Mouse (Mus musculus): Measurements from ENCODE around the gene Mapk14. TPM values are rescaled to one million over a fixed set of nuclear protein-coding genes. Genes with fewer than 3 reads are reported as not detected.

Mapk14 gene
- polyA plus RNA-seq, 1 experiment from 2014 or later, result 30.8 TPM

DNA sequence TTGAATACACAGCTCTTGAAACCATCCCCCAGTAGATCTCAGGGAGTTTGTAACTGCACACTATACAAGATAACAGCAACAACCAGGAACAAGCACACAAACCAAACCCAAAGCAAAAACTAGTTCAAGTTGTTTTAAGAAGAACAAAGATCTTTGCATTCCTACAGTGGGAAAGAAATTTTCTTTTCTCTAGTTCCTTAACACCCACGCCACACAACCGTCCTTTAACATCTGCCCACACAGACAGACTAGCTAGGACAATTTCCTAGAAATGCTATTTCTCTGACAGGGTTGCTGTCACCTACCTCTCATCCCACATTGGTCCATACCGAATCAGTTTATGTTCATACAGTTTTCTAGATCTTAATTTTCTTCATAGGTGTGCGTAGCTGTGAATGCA, 105.9 kb downstream of the Mapk14 start:
- ATAC-seq (ENCODE audit: low read depth), result no peak
- H3K27ac ChIP-seq, result no peak overlapping the region
- no peak overlapping the region for H3K9ac ChIP-seq
- no peak overlapping the region for H3K4me3 ChIP-seq (replicated peaks)
- H3K9me3 ChIP-seq (replicated peaks), result 0 out of 2 replicates have a peak, but pooled peaks cover 9% of the 10 kb centered on the region
- H3K36me3 ChIP-seq, result no peaks in the 10 kb centered on the region; the same call in 1 of the 2 replicates
- H3K27me3 ChIP-seq, result 0 out of 2 replicates have a peak, but pooled peaks cover 10% of the 10 kb centered on the region
- no peak for DNase-seq
- peaks cover 20% of the 10 kb centered on the region for H3K4me1 ChIP-seq (replicated peaks)
- WGBS (ENCODE audit: insufficient replicate concordance), result 83% methylated on average over 4 of the region's 4 CpGs
- no peak overlapping the region for H3K4me2 ChIP-seq

Other genes with a start within 250 kb of the Mapk14 start
- gene Fkbp5, start 173.8 kb upstream of the Mapk14 start, polyA plus RNA-seq (2015; fragmentation: Nextera tagmentation; extraction: Ambion mirVana), result 10.8 and 12.0 TPM in 2 replicates
- not detected in 2 replicates for gene Armc12, start 160.5 kb upstream of the Mapk14 start, polyA plus RNA-seq (2015; fragmentation: Nextera tagmentation; extraction: Ambion mirVana)
- gene Clpsl2, start 141.9 kb upstream of the Mapk14 start, polyA plus RNA-seq (2015; fragmentation: Nextera tagmentation; extraction: Ambion mirVana), result not detected in 2 replicates
- 3.2 and 3.4 TPM in 2 replicates for gene Clps, start 130.6 kb upstream of the Mapk14 start, polyA plus RNA-seq (2015; fragmentation: Nextera tagmentation; extraction: Ambion mirVana)
- gene Lhfpl5, start 115.7 kb upstream of the Mapk14 start, polyA plus RNA-seq (2015; fragmentation: Nextera tagmentation; extraction: Ambion mirVana), result 0.17 TPM in 1 of 2 replicates, not detected in the other
- 54.3 and 57.7 TPM in 2 replicates for gene Srpk1, start 68.6 kb upstream of the Mapk14 start, polyA plus RNA-seq (2015; fragmentation: Nextera tagmentation; extraction: Ambion mirVana)
- gene Slc26a8, start 1.1 kb upstream of the Mapk14 start, polyA plus RNA-seq (2015; fragmentation: Nextera tagmentation; extraction: Ambion mirVana), result 0.09 and 0.20 TPM in 2 replicates
- gene AC170998.1, start 34.8 kb downstream of the Mapk14 start, polyA plus RNA-seq (2015; fragmentation: Nextera tagmentation; extraction: Ambion mirVana), result 0.75 and 1.2 TPM in 2 replicates
- 1.7 and 2.2 TPM in 2 replicates for gene Mapk13, start 78.0 kb downstream of the Mapk14 start, polyA plus RNA-seq (2015; fragmentation: Nextera tagmentation; extraction: Ambion mirVana)
- 61.8 and 69.9 TPM in 2 replicates for gene Brpf3, start 109.8 kb downstream of the Mapk14 start, polyA plus RNA-seq (2015; fragmentation: Nextera tagmentation; extraction: Ambion mirVana)
- not detected in 2 replicates for gene Pnpla1, start 167.1 kb downstream of the Mapk14 start, polyA plus RNA-seq (2015; fragmentation: Nextera tagmentation; extraction: Ambion mirVana)
- 0.08 and 0.15 TPM in 2 replicates for gene 4930539E08Rik, start 224.0 kb downstream of the Mapk14 start, polyA plus RNA-seq (2015; fragmentation: Nextera tagmentation; extraction: Ambion mirVana)

Measured in liver, embryonic 13.5 days (tissue).